Mouse (Mus musculus) NIH3T3 (cell line): ENCODE measurements at regions not wholly inside any gene's neighbourhood (a gene's known extent, or its start where the extent isn't known, plus 50 kb on each side); places are given as distances from the start of the nearest gene placed in this dataset.

Source experiments
- DNase-seq: peaks from one replicate; pipeline ENCODE4 v3.0.0-alpha.2; 2012; ENCODE audit warnings: low read depth

DNA sequence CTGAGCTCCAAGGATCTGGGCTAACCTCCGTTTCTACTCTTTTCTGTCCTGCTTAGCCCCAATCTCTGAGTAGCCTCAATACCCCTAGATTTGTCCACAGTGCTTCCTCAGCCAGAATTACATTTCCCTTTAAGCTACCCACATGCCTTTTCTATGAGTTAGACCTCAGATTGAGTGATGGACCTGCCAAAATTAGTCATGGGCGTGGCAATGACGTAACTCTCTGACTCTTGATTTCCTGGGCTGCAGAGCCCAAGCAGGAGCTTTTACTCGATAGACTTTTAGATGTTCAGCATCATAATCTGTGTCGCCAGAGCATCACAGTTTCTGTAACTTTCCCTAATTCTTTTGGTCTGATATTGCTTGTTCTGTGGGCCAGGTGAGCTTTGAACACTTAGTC lies 186.9 kb upstream of the Rora start:
- DNase-seq: peak; percentile 8

DNA sequence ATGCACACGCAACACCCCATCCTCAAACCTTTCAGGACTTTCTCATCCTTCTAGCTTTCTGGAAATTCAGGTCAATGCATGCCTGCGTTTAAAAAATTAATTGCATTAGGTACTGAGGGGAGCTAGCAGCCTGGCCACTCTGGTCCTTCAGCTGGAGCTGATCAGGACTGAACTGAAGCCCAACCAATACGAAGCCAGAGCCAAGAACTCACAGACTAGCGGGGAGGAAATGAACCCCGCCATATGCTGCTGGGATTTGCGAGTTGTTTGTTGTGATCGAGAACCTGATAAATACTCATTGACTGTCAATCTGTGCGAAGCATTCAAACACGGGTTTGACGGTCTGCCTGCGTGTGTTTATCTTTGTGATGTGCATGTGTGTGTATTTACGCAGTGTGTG lies 177.2 kb upstream of the Rora start:
- no peak for DNase-seq

DNA sequence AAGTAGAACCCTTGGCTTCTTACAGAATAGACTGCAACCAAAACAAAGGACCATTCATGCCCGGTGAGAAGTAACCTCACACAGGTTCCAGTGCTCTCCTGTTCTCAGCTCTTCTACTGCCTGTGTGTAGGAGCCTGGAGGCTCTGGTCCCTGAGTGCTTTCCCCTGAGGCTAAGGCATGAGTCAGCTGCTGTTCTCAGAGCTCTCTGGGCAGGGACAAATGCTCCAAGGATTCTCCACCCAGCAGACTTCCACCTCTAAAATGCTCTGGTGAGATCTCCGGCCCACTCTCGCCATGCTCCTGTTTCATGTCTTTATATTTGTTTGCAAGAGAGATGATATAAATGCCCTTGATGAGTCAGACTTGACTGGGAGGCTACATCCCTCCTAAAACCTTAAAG lies 176.1 kb upstream of the Rora start:
- no peak for DNase-seq

DNA sequence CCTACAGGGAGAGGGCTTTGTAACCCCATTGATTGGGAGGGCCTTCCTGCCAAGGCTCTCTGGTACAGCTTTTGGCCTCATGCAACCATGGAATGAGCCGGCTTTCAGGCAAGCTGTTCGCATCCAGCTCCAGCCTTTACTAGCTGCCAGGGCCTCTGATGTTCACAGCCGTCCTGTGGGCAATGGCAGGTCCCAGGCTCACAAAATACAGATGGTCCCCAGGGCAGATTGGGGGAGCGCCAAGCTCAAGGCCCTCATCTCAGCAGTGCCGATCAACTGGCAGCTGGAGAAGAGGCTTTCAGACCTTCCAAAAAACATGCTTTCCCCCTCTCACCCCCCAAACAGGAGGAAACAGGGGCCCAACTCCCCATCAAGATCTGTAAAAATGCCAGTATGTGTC lies 166.9 kb upstream of the Rora start:
- DNase-seq: no peak

DNA sequence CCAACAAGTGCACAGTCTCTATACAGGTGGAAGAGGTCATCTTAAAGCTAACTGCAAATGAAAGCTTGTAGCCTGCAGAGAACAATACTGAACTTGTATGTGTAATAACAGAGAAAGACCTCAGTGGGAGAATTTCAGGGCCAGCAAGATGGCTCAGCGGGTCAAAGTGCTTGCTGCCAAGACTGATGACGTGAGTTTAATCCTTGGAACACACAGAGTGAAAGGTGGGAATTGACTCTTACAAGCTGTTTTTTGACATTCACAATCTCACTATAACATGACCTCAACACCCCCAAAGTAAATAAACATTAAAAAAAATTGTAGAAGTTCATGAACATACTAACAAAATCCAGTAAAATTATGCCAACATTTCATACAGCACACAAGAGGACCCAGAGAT lies 162.4 kb upstream of the Rora start:
- no peak for DNase-seq

DNA sequence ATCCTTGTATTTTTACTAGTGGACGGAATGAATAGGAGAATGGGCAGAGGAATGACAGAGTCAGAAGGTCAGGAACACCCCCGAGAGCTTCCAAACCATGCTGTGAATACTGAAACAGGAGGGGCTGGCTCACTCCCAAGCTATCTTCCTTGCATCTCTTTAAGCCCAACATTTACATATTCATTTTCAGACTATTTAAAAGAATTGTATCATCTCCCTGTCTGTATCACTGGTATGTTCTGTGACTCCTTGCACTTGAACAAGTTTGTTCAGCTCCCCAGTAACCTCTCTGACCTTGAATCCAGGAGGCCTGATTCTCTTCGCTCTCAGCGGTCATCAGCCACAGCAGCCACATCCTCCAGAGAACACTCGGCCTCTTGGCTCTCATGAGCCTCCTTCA lies 132.4 kb upstream of the Rora start:
- no peak for DNase-seq

DNA sequence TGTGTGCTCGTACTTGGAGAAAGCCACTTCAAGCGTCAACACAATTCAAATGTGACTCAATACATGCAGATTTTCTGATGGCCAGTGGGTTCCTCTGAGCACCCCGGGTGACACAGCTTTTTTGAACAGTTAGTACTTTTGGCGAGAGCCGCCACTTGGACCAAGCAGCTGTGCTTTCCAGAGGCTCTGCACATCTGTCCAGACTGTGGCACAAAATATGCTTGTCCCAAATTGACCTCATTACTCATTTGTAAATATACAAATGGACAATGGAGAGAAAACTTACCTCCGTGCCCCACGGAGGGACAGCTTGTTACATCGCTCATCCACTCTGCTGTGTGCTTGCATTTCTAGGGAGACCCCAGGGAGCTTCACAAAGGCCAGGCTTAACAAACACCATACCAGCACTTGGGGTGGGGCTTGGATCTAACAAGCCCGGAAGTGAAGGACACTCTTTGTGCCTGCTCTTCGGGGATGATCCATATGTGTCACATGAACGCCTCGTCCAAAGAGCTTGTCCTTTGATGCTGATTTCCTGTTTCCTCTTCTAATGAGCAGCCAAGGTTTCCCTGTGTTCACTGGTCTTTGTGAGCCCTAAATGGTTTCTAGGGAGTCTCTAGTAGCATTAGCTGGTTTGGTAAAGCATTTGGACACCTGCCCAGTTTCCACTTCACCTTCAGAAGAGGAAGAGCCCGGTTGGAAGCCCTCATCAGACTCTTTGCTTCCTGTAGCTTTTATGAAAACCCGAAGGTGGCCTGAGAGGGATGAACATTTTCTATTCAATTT lies 91.6 kb upstream of the Rora start:
- DNase-seq: no peak

DNA sequence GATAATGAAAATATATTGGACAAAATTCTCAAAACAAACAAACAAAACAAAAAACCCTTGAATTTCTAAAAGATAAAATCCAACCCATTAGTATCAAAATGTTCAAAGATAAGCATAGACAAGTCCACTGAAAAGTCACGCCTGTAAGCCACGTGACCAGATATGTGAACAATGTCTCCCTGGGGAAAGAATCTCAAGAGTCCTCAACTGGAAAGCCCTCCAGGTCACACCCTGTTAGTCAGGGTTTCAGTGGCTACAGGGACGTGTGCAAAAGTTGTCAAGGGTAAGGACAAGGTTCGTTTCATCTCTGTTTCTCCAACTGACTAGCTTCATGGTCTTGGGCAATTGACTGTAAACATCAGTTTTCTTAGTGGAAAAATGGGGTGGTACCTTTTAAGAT lies 90.4 kb upstream of the Rora start:
- DNase-seq: no peak

DNA sequence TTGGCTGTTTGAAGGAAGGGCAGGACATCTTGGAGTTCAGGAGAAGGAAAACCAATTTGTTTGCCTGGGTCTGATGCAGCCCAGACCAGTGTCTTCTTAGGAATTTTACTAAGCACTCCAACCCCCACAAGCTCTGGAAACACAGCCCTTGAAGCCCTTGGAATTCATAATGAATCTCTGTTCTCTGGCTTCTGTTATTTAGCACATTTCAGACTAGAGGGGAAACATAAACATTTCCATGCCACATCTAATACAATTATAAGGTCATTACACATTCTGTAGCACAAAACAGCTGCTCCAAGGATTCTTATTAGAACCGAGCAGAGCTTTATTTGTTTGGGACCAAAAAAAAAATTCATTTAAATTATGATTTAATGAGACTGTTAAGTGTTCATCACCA lies 67.8 kb upstream of the Rora start:
- no peak for DNase-seq

DNA sequence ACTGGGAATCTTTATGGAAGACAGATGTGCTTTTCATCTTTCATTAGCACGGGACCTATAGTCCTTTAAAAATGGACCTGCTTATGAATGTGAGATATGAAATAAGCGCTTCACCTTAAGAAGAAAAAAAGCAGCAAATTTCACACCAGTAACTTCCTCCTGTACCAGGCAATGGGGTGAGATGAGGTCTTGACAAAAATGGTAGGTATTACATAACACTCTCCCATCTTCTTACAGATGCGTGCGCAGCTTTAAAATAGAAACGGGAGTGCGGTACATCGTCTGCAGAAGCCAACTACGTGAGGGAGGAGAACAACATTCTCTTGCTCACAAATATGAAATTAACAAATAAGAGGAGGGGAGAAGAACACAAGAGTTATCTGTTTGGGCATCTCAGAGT lies 62.6 kb upstream of the Rora start:
- DNase-seq: no peak

DNA sequence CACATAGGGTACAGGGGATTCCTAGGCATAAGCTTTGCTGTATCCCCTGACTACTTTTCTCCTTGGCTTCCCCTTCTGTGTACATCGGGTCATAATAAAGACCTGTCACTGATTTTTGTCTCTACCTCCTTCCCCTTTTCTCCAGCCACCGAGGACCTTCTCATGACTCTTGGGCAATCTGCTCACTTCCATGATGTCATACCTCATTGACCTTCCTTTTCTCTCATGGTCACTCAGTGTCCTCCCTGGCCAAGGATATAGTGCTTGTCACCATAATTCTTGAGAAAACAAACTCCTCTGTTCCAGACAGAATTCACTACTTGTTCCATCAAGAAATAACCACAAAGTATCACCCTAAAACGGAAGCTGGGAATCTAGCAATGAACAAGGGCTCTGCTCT lies 60.6 kb upstream of the Rora start:
- no peak for DNase-seq

DNA sequence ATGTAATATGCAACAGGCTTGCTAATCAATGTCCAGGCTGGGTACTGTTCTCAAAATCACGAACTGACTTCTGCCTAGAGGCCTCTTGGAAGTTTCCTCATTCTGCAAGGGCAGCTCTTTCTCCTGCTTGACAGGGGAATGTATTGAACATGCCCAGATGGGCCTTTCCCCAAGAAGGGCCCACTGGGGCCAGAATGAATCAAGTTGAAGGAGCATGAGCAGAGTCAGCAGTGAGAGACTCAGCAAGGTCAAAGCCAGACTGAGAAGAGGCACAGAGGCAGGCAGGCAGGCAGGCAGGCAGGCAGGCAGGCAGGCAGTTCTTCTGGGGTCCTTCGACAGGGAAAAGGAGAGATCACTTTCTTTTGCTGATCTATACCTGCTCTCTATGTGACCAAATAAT lies 59.0 kb upstream of the Rora start:
- no peak for DNase-seq
